Mouse (Mus musculus) bone marrow macrophage, adult 2 months (primary cell): Measurements from ENCODE around the gene Aimp2. TPM values are rescaled to one million over a fixed set of nuclear protein-coding genes. Genes with fewer than 3 reads are reported as not detected.

Source experiments
- H3K27ac ChIP-seq: 2 replicates; pipeline ENCODE4 v1.5.1; 2012; ENCODE audit warnings: low read depth, low read length; ENCODE audit not compliant: insufficient read depth
- H3K4me1 ChIP-seq: 2 replicates; pipeline ENCODE4 v1.6.1; 2012; ENCODE audit warnings: low read length; ENCODE audit not compliant: control insufficient read depth, insufficient read depth
- H3K4me3 ChIP-seq: 2 replicates; pipeline ENCODE4 v1.5.1; 2012; ENCODE audit warnings: mild to moderate bottlenecking, low read length, moderate library complexity; ENCODE audit not compliant: insufficient read depth
- CTCF ChIP-seq: IDR thresholded peaks from 2 replicates; pipeline ENCODE4 v1.5.1; 2012; ENCODE audit warnings: low read depth, mild to moderate bottlenecking, low read length, moderate library complexity
- POLR2A ChIP-seq: IDR thresholded peaks from 2 replicates; pipeline ENCODE4 v1.6.1; 2012; ENCODE audit warnings: mild to moderate bottlenecking, low read depth, low read length, borderline replicate concordance
- polyA plus RNA-seq: library from polyadenylated mRNA; stranded (reverse); fragments of >200 nt; gene quantifications from 2 replicates; pipeline ENCODE4 v1.2.4, GENCODE M21; 2012; ENCODE audit not compliant: missing spikeins, insufficient read depth, insufficient read length

Aimp2 gene
- polyA plus RNA-seq, 1 experiment = 14.4 TPM

DNA sequence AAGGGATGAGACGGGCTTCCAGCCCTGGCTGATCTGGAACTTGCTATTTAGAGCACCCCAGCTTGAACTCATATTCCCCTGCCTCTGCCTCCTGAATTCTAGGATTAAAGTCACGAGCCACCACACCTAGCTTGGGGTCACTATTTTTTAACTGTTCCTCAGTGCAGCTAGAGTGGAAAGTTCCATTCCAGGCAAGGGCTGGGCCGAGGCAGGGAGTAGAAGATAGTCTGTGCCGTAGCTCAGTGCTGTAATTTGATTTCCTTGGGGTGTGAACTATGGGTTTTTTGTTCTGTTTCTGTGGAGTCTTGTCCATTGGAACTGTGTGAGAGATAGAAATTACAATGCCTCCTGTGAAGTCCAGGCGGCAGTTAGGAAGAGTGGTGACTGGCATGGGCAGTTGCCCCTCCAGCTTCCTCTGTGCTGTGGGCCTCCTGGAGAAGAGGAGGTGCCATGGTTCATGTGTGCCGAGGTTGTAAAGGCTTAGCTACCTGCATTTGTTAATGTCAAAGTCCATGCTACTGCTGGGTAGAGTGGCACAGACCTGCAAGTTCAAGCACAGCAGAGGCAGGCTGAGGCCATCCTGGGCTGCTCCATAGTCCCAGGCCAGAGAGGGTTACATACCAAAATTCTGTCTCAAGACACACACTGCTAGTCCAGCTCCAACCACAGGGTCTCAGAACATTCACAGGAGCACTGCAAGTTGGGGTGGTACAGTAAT, 22.4 kb upstream of the Aimp2 start:
- Histone ChIP-seq H3K4me1 (no peaks in the 10 kb centered on the region), H3K4me3 (no peak overlapping the region), H3K27ac (no peak overlapping the region)
- no peak for TF ChIP-seq POLR2A

DNA sequence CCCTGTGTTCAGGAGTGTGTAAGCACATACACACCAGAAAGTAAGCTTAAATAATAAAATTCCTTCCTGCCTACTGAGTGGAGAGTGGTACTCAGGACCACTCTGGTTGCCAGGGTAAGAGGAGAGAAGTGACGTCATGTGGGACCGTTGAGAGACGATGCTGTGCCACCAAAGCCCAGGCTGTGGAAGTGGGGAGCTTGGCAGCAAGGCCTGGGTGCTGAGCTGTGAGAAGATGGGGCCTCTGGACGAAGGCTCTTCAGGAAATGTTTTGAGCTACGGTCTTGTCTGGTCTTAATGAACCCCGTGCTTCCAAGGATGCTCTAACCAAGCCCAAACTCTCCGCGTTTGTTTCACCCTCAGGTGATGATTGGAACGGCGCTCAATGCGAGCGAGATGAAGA, 21.0 kb upstream of the Aimp2 start:
- Histone ChIP-seq H3K4me3 (no peak overlapping the region), H3K4me1 (no peaks in the 10 kb centered on the region), H3K27ac (no peak overlapping the region)
- TF ChIP-seq POLR2A (no peak), CTCF (no peak)

DNA sequence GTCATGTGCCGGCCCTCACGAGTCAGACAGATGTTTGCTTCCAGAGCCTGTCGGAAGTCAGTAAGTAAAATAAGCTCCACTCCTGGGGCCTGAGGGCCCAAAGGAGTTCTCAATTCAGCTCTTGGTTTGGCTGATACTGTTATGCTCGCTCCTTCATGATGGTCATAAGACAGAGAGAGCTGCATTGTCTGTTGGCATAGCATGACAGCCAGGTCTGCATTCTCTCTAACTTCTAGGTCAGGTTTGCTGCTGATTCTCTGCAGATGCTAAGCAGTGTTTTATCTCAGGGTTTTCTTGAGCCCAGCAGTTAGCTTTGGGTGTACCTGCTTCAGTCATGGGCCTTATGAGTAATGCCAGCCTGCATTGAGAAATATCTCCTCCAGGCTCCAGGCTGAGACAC, 19.6 kb upstream of the Aimp2 start:
- no peak for TF ChIP-seq CTCF
- TF ChIP-seq POLR2A = no peak
- Histone ChIP-seq H3K4me3 (no peak overlapping the region), H3K4me1 (no peaks in the 10 kb centered on the region), H3K27ac (no peak overlapping the region)

DNA sequence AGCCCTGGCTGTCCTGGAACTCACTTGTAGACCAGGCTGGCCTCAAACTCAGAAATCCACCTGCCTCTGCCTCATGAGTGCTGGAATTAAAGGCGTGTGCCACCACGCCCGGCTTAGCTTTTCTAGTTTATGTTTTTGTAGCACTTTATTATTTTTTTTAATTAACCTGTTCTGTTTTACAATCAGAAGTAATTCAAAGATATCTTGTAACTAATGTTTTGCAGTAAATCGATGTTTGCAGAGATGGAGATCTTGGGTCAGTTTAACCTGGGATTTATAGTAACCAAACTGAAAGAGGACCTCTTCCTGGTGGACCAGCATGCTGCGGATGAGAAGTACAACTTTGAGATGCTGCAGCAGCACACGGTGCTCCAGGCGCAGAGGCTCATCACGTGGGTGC, 18.2 kb upstream of the Aimp2 start, which contains the start of gene Gm42421:
TSS of gene Gm42421 (plus strand) at position 301 of the 400 bp plus-strand sequence.
- TF ChIP-seq POLR2A (no peak), CTCF (no peak)
- H3K4me3 ChIP-seq = no peak within 1 kb of the TSS
- no peaks in the 10 kb centered on the region for H3K4me1 ChIP-seq
- no peak within 1 kb of the TSS for H3K27ac ChIP-seq

DNA sequence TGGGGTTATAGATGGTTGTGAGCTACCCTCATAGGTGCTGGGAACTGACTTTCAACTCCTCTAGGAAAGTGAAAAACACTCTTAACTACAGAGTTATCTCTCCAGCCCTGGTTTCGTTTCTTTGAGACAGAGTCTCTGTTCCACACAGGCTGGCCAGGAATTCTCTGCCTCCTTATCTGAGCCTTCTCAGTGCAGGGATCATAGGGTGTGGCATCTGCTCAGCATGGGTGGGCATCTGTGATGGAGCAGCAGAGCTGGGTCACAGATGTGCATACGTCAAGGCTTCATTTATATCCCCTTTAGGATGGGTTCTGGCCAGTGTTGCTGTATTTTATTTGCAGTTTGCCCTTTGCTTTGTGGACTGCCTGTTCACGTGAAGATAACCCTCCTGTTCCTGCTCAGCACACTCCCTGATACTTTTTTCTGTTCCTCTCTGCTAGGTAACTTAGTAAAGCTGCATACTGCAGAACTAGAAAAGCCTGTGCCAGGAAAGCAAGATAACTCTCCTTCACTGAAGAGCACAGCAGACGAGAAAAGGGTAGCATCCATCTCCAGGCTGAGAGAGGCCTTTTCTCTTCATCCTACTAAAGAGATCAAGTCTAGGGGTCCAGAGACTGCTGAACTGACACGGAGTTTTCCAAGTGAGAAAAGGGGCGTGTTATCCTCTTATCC, 15.3 kb upstream of the Aimp2 start:
- H3K4me3 ChIP-seq = no peak overlapping the region
- H3K4me1 ChIP-seq = no peaks in the 10 kb centered on the region
- TF ChIP-seq CTCF (no peak), POLR2A (no peak)
- H3K27ac ChIP-seq = no peak overlapping the region

DNA sequence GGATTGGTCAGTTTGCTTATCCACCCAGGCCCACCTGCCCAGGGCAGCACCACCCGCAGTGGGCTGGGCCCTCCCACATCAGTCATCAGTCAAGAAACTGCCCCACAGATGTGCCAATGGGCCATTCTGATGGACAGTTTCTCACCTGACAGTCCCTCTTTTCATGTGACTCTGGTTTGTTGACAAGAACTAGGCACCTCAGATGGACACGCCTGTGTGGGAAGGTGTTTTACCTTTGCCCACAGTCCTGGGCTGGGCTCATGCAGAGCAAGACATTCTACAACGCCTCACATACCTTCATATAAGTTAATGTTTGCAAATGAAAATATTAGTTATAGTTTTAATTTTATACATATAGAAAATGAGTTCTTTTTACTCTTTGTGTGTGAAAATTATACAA, 8.5 kb upstream of the Aimp2 start:
- Histone ChIP-seq H3K4me3 (no peak overlapping the region), H3K4me1 (no peaks in the 10 kb centered on the region), H3K27ac (no peak overlapping the region)
- TF ChIP-seq POLR2A (no peak), CTCF (no peak)

DNA sequence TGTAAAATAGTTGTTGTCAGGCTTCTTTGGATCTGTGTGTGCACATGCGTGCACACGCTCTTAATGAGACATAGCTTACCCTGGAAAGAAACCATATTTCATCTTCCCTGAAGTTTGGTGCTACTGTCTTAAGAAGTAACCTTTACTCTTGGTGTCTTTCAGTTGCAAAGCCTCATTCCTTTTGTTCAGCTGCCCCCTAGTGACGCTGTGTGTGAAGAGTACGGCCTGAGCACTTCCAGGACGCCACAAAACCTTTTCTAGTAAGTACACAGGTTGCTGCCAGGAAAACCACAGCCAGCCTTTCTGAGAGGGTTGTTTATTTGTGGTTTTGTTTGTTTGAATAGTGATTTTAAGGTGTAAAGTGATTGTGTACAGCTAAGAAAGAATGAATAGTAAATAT, 7.8 kb upstream of the Aimp2 start:
- H3K4me3 ChIP-seq = no peak overlapping the region
- no peaks in the 10 kb centered on the region for H3K4me1 ChIP-seq
- no peak overlapping the region for H3K27ac ChIP-seq
- TF ChIP-seq CTCF = no peak
- TF ChIP-seq POLR2A = no peak

DNA sequence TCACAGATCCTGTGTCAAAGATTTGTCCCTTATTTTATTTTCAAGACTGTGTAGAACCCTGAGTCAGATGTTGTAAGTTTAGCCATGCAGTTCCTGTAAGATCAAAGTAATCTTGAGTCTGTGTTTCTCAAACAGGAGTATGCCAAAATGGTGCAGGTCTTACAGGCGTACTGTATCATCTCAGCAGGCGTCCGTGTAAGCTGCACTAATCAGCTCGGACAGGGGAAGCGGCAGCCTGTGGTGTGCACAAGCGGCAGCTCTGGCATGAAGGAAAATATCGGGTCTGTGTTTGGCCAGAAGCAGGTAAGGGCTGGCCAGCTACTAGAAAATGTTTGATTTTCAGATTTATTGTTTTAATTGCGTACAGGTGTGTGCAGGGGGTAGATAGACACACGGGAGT, 6.6 kb upstream of the Aimp2 start:
- Histone ChIP-seq H3K4me3 (no peak overlapping the region), H3K27ac (no peak overlapping the region), H3K4me1 (peaks cover under 1% of the 10 kb centered on the region; the same call in 1 of the 2 replicates)
- no peak for TF ChIP-seq CTCF
- TF ChIP-seq POLR2A = no peak

DNA sequence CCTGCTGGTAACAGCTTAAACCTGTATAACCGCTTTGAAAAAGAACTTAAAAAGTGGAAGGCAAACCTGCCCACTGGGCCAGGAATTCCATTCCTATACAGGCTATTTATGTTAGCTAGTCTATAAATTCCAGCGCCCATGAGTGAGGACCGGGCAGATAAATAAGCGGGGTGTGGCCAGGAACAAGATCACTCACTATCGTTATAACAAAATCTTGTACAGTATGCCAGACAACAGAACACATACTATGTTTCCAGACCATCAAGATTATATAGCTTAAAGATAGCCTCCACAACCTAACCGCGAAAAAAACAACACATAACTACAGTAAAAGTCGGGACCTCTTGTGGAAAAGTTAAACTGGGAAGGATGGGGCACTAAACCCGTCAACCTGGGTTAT, 721 bp downstream of the Aimp2 start:
- Histone ChIP-seq H3K4me1 (peaks cover 10% of the 10 kb centered on the region; the same call in 1 of the 2 replicates), H3K4me3 (peak overlapping the region; percentile 69), H3K27ac (peak overlapping the region; percentile 42; the same call in 1 of the 2 replicates)
- TF ChIP-seq CTCF (no peak), POLR2A (no peak)

DNA sequence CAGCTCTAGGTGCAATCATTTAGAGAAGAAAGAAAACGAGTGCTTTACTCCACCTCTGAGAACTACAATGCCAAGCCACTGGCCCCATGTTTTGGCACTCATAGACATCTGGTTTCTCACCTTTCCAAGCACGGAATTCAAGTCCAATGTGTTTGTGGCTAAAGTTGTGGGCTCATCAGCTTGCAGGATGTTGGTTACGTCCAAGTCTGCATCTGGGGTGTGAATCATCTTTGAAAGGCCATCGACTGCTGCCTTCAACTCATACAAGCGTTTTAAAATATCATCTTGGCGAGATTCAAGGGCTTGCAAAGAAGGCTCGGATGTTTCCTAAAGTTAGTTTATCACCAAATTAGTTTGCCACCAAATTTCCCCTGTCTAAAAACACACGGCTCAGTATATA, 3.2 kb downstream of the Aimp2 start:
- Histone ChIP-seq H3K27ac (no peak overlapping the region), H3K4me1 (peaks cover 10% of the 10 kb centered on the region; the same call in 1 of the 2 replicates), H3K4me3 (no peak overlapping the region)
- TF ChIP-seq CTCF = no peak
- TF ChIP-seq POLR2A = no peak
